Mouse (Mus musculus) heart, postnatal 10 days (tissue): ENCODE measurements at regions not wholly inside any gene's neighbourhood (a gene's known extent, or its start where the extent isn't known, plus 50 kb on each side); places are given as distances from the start of the nearest gene placed in this dataset.
"Not testable (repeated sequence)": the region's sequence is repeated elsewhere in the genome, so short reads cannot be mapped to it uniquely, and the experiment has no call there.

ENCODE experiments used
- DNase-seq, 2 experiments: peaks; one replicate each; pipeline ENCODE4 v3.0.0; 2021
- intact Hi-C: fragments of 180-260 bp; cut with DNase I; formaldehyde crosslinking; loops from one replicate; pipeline ENCODE4 v1.15.1; 2025

DNA sequence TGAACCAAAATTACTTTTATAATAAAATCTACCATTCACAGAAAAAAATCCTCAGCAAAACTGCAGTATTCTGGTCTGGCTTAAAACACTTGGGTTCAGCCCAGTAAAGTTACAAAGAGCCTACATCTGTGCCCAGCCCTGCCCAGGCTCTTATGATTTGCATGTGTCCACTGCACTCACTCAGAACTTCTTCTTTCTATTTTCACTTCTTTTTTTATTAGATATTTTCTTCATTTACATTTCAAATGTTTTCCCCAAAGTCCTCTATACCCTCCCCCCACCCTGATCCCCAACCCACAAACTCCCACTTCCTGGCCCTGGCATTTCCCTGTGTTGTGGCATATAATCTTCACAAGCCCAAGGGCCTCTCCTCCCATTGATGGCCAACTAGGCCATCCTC lies 1442.4 kb upstream of the Tacstd2 start:
- intact Hi-C loops, result no loop called here
- no peak for DNase-seq

GRCm38 (mm10) chr6:68964012-68964411 lies 1428.4 kb upstream of the Tacstd2 start:
- no peak for DNase-seq
- intact Hi-C loops, result no loop called here

- intact Hi-C loops, DNase-seq: not testable (repeated sequence)
Observed at GRCm38 (mm10) chr6:68938104-68938503, 1402.5 kb upstream of the Tacstd2 start.

DNA sequence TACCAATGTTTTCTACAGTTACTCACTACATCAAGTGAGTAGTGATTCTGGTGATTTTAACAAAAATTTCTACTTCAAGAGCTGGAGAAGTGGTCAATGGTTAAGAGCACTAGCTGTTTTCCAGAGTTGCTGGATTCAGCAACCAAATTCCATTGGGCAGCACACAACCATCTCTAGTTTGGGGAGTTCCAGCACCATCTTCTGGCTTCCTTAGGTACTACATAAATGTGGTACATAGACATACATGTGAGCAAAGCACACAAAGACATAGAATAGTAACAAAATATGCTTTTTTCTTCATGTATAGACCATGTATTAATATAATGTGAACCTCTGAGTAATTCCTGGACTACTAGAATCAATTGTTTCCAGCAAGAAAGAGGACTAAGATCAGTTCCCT lies 1396.3 kb upstream of the Tacstd2 start:
- intact Hi-C loops, DNase-seq: not testable (repeated sequence)

DNA sequence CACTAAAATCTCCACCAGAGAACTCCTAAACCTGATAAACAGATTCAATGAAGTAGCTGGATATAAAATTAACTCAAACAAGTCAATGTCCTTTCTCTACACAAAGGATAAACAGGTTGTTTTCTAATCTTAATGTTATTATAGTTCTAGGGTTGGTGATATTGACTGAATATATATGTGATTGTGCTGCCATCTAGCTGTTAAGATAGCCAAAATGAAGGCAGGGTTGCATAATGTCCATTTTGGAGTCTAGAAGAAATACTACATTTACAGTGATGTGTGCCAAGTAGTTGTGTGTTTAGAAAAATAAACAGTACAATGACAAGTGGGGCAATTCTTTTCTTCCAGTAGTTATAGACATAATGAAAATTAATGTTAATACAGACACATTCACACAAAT lies 1379.9 kb upstream of the Tacstd2 start:
- DNase-seq, result no peak

GRCm38 (mm10) chr6:68884130-68884529 lies 1348.5 kb upstream of the Tacstd2 start:
- intact Hi-C loops, result no loop called here
- DNase-seq, result no peak

More for the DNA sequence above, 1379.9 kb upstream of the Tacstd2 start:
- intact Hi-C loops, result no loop called here

DNA sequence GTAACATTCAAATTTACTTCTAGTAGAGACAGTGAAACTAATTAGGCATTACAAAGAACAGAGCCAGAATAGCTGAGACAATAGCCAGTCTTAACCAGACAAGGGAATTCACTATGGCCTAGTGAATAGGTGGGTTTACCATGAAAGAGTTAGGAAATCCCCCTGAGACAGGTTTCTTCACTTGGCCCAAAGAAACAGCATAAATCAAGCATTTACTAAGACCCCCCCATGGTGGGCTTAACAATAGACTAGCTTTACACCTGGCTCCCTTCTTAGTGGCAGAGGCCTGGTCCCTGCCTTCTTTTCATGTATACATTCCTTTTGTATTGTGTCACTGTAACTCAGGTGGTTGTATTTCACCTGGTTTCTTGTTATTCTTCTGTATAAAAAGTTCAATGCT lies 1317.2 kb upstream of the Tacstd2 start:
- intact Hi-C loops, DNase-seq: not testable (repeated sequence)

- intact Hi-C loops, result no loop called here
- no peak for DNase-seq
Observed at GRCm38 (mm10) chr6:68852286-68852685, 1316.7 kb upstream of the Tacstd2 start.

GRCm38 (mm10) chr6:68835186-68835585 lies 1299.6 kb upstream of the Tacstd2 start:
- no peak for DNase-seq
- intact Hi-C loops, result no loop called here

GRCm38 (mm10) chr6:68834633-68835032 lies 1299.0 kb upstream of the Tacstd2 start:
- no peak for DNase-seq
- intact Hi-C loops, result no loop called here

- DNase-seq, intact Hi-C loops: not testable (repeated sequence)
Observed at GRCm38 (mm10) chr6:68828460-68828859, 1292.9 kb upstream of the Tacstd2 start.

DNA sequence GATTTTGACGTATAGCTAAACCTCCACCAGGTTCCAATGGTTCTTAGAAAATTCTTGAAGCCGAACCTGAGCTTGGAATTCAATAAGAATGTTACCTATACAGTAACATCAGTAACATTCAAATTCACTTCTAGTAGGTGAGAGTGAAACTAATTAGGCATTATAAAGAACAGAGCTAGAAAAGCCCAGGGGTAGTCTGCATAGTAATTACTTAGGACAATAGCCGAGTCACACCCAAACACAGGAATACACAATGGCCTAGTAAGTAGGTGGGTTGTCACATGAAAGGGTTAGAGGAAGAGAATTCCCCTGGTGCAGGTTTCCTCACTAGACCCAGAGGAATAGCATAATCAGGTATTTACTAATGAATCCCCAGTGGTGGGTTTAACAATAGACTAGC lies 1277.8 kb upstream of the Tacstd2 start:
- intact Hi-C loops, result no loop called here
- DNase-seq, result no peak

GRCm38 (mm10) chr6:68799205-68799604 lies 1263.6 kb upstream of the Tacstd2 start:
- DNase-seq, intact Hi-C loops: not testable (repeated sequence)

- DNase-seq, result no peak
- intact Hi-C loops, result no loop called here
Observed at GRCm38 (mm10) chr6:68771507-68771906, 1235.9 kb upstream of the Tacstd2 start.

- no peak for DNase-seq
- intact Hi-C loops, result no loop called here
Observed at GRCm38 (mm10) chr6:68750451-68750850, 1214.9 kb upstream of the Tacstd2 start.

DNA sequence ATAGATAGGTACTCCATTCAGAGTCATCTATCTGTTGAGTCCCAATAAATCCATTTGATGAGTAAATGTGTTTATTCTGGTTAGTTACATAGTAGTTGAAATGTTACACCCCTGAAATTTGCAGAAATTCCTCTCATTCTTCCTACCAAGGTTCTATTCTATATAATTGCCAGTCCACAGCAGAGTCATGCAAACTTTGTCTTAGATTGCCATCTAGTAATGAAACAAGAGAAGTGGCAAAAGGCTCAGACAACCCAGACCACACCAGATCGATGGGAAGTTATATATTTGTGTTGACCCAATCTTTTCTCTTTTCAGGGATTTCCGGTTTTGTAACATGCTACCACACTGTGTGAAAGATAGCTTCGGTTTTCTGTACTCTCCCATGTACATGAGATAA lies 1214.1 kb upstream of the Tacstd2 start:
- no peak for DNase-seq
- intact Hi-C loops, result no loop called here

DNA sequence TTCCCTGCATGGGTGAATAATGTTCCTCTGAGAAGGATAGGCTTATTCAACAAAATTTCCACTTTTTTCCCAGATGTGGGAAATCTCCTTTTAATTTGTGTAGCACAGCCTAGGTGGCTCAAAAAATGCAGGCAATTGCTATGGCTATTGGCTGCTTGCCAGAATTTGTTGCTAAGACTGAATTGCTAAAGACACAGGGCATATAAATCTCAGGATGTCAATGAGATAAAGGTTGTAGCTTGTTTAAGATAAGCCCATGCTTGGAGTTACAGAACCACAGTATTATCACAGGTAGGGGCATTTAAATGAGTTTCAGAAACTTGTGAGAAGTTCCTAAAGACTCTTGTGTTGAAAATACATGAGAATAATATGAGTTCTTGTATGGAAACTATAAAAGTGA lies 1203.0 kb upstream of the Tacstd2 start:
- no peak for DNase-seq
- intact Hi-C loops, result no loop called here

GRCm38 (mm10) chr6:68736647-68737046 lies 1201.1 kb upstream of the Tacstd2 start:
- no peak for DNase-seq
- intact Hi-C loops, result no loop called here

GRCm38 (mm10) chr6:68736068-68736467 lies 1200.5 kb upstream of the Tacstd2 start:
- no peak for DNase-seq
- intact Hi-C loops, result no loop called here

- intact Hi-C loops, DNase-seq: not testable (repeated sequence)
Observed at GRCm38 (mm10) chr6:68711084-68711483, 1175.5 kb upstream of the Tacstd2 start.

GRCm38 (mm10) chr6:68704291-68704800 lies 1168.8 kb upstream of the Tacstd2 start:
- intact Hi-C loops, DNase-seq: not testable (repeated sequence)

- DNase-seq, intact Hi-C loops: not testable (repeated sequence)
Observed at GRCm38 (mm10) chr6:68680792-68681110, 1145.2 kb upstream of the Tacstd2 start.

DNA sequence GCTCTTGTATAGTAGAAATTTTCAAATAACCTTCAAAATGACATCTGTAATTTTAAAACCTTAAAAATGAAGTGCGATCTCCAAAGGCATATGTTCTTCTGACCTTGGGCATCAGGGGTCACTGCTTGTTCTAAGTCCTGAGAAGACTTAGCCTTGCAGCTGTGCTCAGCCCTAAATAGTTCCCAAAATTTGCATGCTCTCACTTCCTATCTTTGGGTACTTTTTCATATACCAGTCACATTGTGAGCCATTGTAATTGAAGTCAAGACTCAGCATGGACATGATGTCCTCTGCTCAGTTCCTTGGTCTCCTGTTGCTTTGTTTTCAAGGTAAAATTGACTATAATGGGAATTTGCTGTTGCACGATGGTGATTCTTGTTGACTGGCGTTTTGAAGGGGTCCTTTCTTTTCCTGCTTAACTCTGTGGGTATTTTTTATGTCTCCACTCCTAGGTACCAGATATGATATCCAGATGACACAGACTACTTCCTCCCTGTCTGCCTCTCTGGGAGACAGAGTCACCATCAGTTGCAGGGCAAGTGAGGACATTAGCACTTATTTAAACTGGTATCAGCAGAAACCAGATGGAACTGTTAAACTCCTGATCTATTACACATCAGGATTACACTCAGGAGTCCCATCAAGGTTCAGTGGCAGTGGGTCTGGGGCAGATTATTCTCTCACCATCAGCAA lies 1144.6 kb upstream of the Tacstd2 start:
- DNase-seq, result no peak
- intact Hi-C loops, result no loop called here
